Mouse (Mus musculus): ENCODE data around the gene Uap1l1.
A peak's percentile ranks its signal among the peaks of the same experiment; 100 is the strongest.

GRCm38 (mm10) chr2:25332286-25333160 is 33.0 kb downstream of the Uap1l1 start, which contains the start of gene Man1b1:
- TF ChIP-seq POLR2A (IDR thresholded peaks at IDR 0.05; ENCODE audit: low read depth, low read length) (peak; percentile 90), CTCF (IDR thresholded peaks at IDR 0.05; ENCODE audit: borderline replicate concordance, insufficient read depth, low read length) (peak; percentile 7; the same call in 1 of the 2 replicates)
